Mouse (Mus musculus) olfactory bulb, adult 2 months (tissue): Measurements from ENCODE around the gene M6pr.

ENCODE experiments used
- CTCF ChIP-seq: fragments of 200-500 bp; IDR thresholded peaks from 2 replicates; pipeline ENCODE4 v1.5.1; 2012; ENCODE audit warnings: low read depth, mild to moderate bottlenecking, low read length, moderate library complexity; ENCODE audit not compliant: insufficient read depth
- POLR2A ChIP-seq: fragments of 200-500 bp; IDR thresholded peaks from 2 replicates; pipeline ENCODE4 v1.6.1; 2012; ENCODE audit warnings: mild to moderate bottlenecking, low read depth, low read length, moderate library complexity; ENCODE audit not compliant: insufficient read depth

DNA sequence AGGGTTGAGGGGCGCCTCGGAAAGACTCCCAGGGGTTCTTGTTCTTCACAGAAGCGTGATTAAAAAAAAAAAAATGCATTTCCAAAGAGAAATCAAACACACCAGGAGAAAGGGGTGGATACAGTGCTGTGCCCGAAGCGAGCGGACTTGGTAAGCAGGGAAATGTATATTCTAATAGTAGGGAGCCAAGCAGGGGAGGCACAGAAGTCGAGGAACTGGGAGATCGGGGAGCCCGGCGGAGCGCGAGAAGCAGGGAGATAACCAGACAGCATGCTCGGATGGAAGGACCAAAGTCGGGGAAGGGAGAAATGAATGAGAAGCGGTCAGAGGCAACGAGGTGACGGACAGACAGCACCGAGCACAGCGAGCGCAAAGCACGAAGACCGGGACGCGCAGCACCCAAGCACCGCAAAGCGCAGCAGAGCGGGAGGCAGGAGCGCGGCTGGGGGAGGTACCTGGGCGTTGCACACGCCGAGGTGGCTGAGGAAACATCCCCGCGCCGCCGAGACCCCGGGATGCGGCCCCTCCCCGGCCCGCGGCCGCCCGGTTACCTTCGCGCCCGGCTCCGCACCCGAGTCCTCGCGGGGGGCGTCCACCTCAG, 30.6 kb downstream of the M6pr start:
- 0 out of 2 replicates have a peak, but pooled peaks have one; percentile 25 for TF ChIP-seq POLR2A
- TF ChIP-seq CTCF: no peak
